Mouse (Mus musculus) C2C12 (cell line): ENCODE results near the gene Cenpb. TPM values are rescaled to one million over a fixed set of nuclear protein-coding genes. Genes with fewer than 3 reads are reported as not detected.

ENCODE experiments used
- H3K27me3 ChIP-seq: one replicate; pipeline ENCODE4 v1.6.1; 2011; ENCODE audit not compliant: control insufficient read depth, insufficient read depth, insufficient read length
- H3K36me3 ChIP-seq: one replicate; pipeline ENCODE4 v1.6.1; 2011; ENCODE audit not compliant: control insufficient read depth, insufficient read depth
- H3K4me3 ChIP-seq: one replicate; pipeline ENCODE4 v1.5.1; 2011; ENCODE audit warnings: mild to moderate bottlenecking, control low read depth; ENCODE audit not compliant: poor library complexity, insufficient read depth, severe bottlenecking
- H3K79me2 ChIP-seq: one replicate; pipeline ENCODE4 v1.6.1; 2011; ENCODE audit not compliant: control insufficient read depth, insufficient read depth
- H3K79me3 ChIP-seq: one replicate; pipeline ENCODE4 v1.6.1; 2011; ENCODE audit warnings: low read depth, control low read depth
- H3ac ChIP-seq: one replicate; pipeline ENCODE3; 2011; ENCODE audit warnings: low read depth; ENCODE audit not compliant: control insufficient read depth, insufficient read length
- CEBPB ChIP-seq: IDR thresholded peaks from one replicate; pipeline ENCODE4 v1.6.1; 2011; ENCODE audit warnings: low read depth, mild to moderate bottlenecking, control low read depth, moderate library complexity
- CTCF ChIP-seq: IDR thresholded peaks from one replicate; pipeline ENCODE4 v1.5.1; 2011; ENCODE audit not compliant: control insufficient read depth, insufficient read depth, insufficient read length
- FOSL1 ChIP-seq: IDR thresholded peaks from one replicate; pipeline ENCODE4 v1.8.0; 2011; ENCODE audit warnings: mild to moderate bottlenecking, low read length; ENCODE audit not compliant: poor library complexity, insufficient read depth, severe bottlenecking
- MAX ChIP-seq: IDR thresholded peaks from one replicate; pipeline ENCODE4 v1.6.1; 2011; ENCODE audit warnings: mild to moderate bottlenecking, control low read depth
- MYOD1 ChIP-seq: IDR thresholded peaks from one replicate; pipeline ENCODE4 v1.6.1; 2011; ENCODE audit warnings: low read depth; ENCODE audit not compliant: control insufficient read depth, insufficient read length
- MYOG ChIP-seq: IDR thresholded peaks from one replicate; pipeline ENCODE4 v1.6.1; 2011; ENCODE audit not compliant: control insufficient read depth, insufficient read length; ENCODE audit errors: extremely low read depth
- USF1 ChIP-seq: IDR thresholded peaks from one replicate; pipeline ENCODE4 v1.6.1; 2011; ENCODE audit warnings: low read depth, mild to moderate bottlenecking, control low read depth, moderate library complexity
- polyA plus RNA-seq: library from polyadenylated mRNA; unstranded; fragments of >200 nt; fragmentation: generic; extraction: Trizol; gene quantifications from one replicate; pipeline ENCODE4 v1.2.1, GENCODE M21; 2012; ENCODE audit warnings: missing spikeins

Cenpb gene
- polyA plus RNA-seq, 1 experiment = 168 TPM

DNA sequence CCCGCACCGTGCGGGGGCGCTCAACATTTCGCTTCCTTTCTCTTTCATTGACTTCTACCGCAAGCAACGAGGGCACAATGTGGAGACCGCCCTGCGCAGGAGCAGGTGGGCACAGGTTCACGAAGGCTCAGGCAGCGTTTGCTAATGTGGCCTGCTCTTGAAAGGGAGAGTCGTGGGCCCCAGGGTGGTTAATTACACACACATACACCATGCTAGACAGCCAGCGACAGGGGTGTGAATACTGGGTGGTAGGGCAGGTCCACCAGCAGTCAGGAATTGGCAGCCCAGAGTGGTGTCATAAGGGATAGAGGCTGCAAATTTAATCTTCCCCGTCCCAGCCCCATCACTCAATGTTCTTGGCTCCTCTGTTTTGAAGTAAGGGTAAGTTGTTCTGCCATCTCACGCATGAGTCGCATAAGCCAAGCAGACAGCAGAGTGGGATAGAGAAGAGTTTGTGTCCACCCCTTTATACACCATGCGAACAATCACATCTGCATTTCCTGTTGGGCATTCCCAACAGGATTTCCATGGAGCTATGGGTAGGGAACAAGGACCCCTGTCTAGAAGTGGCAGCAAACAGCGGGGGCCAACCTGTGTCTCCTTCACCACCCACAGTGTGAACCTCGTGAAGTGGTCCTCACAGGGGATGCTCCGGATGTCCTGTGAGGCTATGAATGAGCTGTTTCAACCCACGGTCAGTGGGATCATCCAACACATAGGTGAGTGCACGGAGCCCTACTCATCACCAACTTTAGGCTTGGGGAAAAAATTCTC lies 36.7 kb downstream of the Cenpb start:
- Histone ChIP-seq H3K36me3 (peaks cover 34% of the 10 kb centered on the region), H3K79me2 (no peaks in the 10 kb centered on the region), H3K79me3 (no peaks in the 10 kb centered on the region), H3K27me3 (no peaks in the 10 kb centered on the region), H3K4me3 (no peak overlapping the region), H3ac (no peak overlapping the region)
- no peak for TF ChIP-seq FOSL1
- no peak for TF ChIP-seq MYOG
- no peak for TF ChIP-seq CEBPB
- TF ChIP-seq MYOD1 = no peak
- TF ChIP-seq MAX = no peak
- TF ChIP-seq USF1 = no peak
- no peak for TF ChIP-seq CTCF

DNA sequence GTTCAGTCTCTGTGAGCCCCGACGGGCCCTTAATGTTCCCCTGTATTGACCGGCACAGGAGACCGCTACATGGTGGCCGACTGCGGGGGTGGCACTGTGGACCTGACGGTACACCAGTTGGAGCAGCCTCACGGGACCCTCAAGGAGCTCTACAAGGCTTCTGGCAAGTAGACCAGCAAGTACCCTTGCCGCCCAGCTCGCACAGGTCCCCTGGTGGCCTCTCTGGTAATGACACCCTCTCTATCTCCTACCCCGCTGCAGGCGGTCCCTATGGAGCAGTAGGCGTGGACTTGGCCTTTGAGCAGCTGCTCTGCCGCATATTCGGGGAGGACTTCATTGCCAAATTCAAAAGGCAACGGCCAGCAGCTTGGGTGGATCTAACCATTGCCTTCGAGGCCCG lies 37.3 kb downstream of the Cenpb start:
- Histone ChIP-seq H3ac (no peak overlapping the region), H3K79me2 (no peaks in the 10 kb centered on the region), H3K4me3 (no peak overlapping the region), H3K36me3 (peaks cover 32% of the 10 kb centered on the region), H3K27me3 (no peaks in the 10 kb centered on the region), H3K79me3 (no peaks in the 10 kb centered on the region)
- no peak for TF ChIP-seq MYOG
- peak; percentile 31 for TF ChIP-seq CTCF

DNA sequence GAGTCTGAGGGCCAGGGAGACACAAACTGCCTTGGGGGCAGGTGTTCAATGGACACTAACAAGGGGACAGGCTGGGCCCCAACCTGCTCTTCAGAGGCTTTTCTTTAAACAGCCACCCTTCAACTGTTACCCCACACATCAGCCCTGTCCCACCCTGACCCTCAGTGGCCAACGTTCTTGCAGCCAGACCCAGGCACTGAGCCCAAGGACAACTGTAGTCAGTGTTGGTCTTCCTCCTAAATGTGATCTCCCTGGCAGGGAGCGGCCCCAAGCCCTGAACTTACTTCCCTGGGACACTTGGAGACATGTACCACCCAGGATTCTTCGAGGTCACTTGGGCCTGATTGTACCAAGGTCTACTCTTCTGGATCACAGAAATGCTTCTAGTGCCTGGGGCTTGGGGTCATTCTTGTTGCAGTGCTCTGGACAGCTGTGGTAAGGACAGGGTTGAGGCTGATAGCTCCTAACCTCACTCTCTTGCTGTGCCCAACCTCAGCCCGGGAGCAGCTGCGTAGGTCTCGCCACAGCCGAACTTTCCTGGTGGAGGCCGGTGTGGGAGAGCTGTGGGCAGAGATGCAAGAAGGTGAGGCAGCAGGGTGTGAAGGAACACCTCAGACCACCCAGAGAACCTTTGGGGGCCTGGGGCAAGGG lies 38.4 kb downstream of the Cenpb start:
- Histone ChIP-seq H3K4me3 (no peak overlapping the region), H3K36me3 (peaks cover 21% of the 10 kb centered on the region), H3K79me2 (no peaks in the 10 kb centered on the region), H3K79me3 (no peaks in the 10 kb centered on the region), H3K27me3 (no peaks in the 10 kb centered on the region), H3ac (no peak overlapping the region)
- TF ChIP-seq MYOG (no peak), CTCF (no peak), MYOD1 (no peak), MAX (no peak), FOSL1 (no peak), CEBPB (no peak), USF1 (no peak)

DNA sequence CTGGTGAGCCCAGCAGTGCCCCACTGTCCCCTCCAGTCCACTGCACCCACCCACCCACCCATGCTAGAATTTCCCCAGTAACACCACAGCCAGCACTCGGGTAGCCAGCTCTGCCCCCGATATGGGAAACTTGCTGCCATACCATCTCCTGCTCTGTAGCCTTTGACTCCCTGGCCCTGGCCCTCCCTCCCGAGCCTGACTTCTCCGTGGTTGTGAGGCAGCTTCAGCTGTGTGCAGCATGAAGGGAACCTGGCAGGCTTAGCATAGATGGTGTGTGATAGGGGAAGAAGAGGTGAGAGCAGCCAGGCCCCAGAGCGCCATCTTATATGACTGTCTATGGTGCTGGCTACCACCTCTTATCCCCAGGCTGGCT lies 39.3 kb downstream of the Cenpb start:
- Histone ChIP-seq H3K36me3 (peaks cover 11% of the 10 kb centered on the region), H3ac (no peak overlapping the region), H3K4me3 (no peak overlapping the region)

DNA sequence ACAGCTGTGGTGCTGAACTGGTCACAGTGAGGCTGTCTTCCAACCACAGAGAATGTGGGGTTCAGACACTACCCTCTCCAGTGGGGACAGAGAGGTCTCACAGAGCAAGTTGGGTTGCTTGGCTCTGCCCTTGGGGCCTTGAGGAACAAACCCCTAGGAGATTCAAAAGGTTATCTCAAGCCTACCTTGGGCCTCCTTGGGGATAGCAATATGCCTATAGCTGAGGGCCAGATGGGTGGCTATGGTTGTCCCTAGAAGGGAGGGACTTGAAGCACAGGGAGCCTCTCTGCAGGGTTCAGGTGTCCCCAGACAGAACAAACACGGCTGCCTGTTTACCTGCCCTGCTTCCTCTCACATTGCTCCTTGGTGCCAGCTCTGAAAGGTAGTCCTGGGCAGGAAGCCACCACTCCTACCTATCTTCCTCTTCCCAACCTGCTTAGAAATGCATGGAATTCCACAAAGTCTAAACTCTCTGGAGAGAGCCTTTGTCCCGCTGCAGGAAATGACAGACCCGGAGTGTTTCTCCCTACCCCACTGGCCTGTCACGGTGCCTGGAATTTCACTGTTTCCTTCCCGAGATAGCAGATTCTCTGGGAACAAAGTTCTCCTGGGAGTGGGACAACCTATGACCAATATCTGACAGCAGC lies 39.9 kb downstream of the Cenpb start:
- Histone ChIP-seq H3K4me3 (no peak overlapping the region), H3ac (no peak overlapping the region), H3K79me3 (no peaks in the 10 kb centered on the region), H3K79me2 (no peaks in the 10 kb centered on the region), H3K27me3 (no peaks in the 10 kb centered on the region), H3K36me3 (peaks cover 6% of the 10 kb centered on the region)
- TF ChIP-seq FOSL1 (no peak), CTCF (no peak), CEBPB (no peak), MYOG (no peak), USF1 (no peak), MYOD1 (no peak), MAX (no peak)

More for the DNA sequence above, 39.3 kb downstream of the Cenpb start:
- Histone ChIP-seq H3K27me3 (no peaks in the 10 kb centered on the region), H3K79me2 (no peaks in the 10 kb centered on the region), H3K79me3 (no peaks in the 10 kb centered on the region)
- TF ChIP-seq USF1 (no peak), MYOG (no peak), MAX (no peak), CEBPB (no peak), CTCF (no peak), MYOD1 (no peak), FOSL1 (no peak)

DNA sequence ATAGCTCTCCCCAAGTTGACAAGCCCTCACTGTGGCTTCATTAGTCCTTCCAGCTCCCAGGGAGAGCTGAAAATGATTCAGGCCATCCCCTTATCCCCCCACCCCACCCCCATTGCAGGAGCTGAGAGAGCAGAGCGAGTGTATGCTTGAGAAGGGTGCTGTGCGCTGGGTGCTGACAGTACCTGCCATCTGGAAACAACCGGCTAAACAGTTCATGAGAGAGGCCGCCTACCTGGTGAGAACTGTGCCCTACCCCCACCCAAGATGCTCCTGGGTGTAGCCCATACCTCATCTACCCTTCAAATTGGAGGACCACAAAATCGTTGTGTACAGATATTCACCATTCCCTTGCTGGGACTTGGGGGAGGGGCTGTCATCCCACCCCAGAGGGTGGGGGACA lies 40.6 kb downstream of the Cenpb start:
- no peaks in the 10 kb centered on the region for H3K27me3 ChIP-seq
- no peaks in the 10 kb centered on the region for H3K79me2 ChIP-seq
- no peak overlapping the region for H3K4me3 ChIP-seq
- TF ChIP-seq MYOG = no peak
- no peak for TF ChIP-seq MAX
- no peak for TF ChIP-seq CEBPB
- no peak for TF ChIP-seq FOSL1
- TF ChIP-seq MYOD1 = no peak
- H3K79me3 ChIP-seq = no peaks in the 10 kb centered on the region
- peaks cover 2% of the 10 kb centered on the region for H3K36me3 ChIP-seq
- no peak overlapping the region for H3ac ChIP-seq
